Mouse (Mus musculus) kidney, postnatal 0 days (tissue): ENCODE data around the gene Tyr. TPM values are rescaled to one million over a fixed set of nuclear protein-coding genes. Genes with fewer than 3 reads are reported as not detected.

Experiments used
- ATAC-seq: fragments of 200-750 bp; cut with Nextera tagmentation; replicated peaks from 2 replicates; pipeline ENCODE4 v1.8.0; 2017; ENCODE audit warnings: low read depth, moderate number of reproducible peaks, moderate TSS enrichment, moderate library complexity; ENCODE audit not compliant: low FRiP score
- DNase-seq: peaks from one replicate; pipeline ENCODE4 v3.0.0-alpha.2; 2016; ENCODE audit warnings: low spot score
- H3K27ac ChIP-seq: fragments of 300-500 bp; sonication (generic); 2 replicates; pipeline ENCODE4 v1.5.1; 2014; ENCODE audit warnings: mild to moderate bottlenecking
- H3K27me3 ChIP-seq: fragments of 300-500 bp; sonication (generic); 2 replicates; pipeline ENCODE4 v1.6.1; 2014; ENCODE audit warnings: low read length, mixed read lengths; ENCODE audit not compliant: insufficient read depth
- H3K36me3 ChIP-seq: fragments of 300-500 bp; sonication (generic); 2 replicates; pipeline ENCODE4 v1.6.1; 2014; ENCODE audit warnings: low read length, mixed read lengths; ENCODE audit not compliant: insufficient read depth
- H3K4me1 ChIP-seq: fragments of 300-500 bp; sonication (generic); replicated peaks from 2 replicates; pipeline ENCODE4 v1.6.1; 2014; ENCODE audit warnings: antibody characterized with exemption, low read length, mixed read lengths; ENCODE audit not compliant: insufficient read depth
- H3K4me2 ChIP-seq: fragments of 300-500 bp; sonication (generic); 2 replicates; pipeline ENCODE4 v1.6.1; 2014; ENCODE audit warnings: mild to moderate bottlenecking, low read length, moderate library complexity, mixed read lengths
- H3K4me3 ChIP-seq: fragments of 300-500 bp; sonication (generic); replicated peaks from 2 replicates; pipeline ENCODE4 v1.5.1; 2014; ENCODE audit warnings: low read depth, low read length
- H3K9ac ChIP-seq: fragments of 300-500 bp; sonication (generic); 2 replicates; pipeline ENCODE4 v1.6.1; 2014; ENCODE audit warnings: low read depth, low read length
- H3K9me3 ChIP-seq: fragments of 300-500 bp; sonication (generic); replicated peaks from 2 replicates; pipeline ENCODE4 v1.6.1; 2016; ENCODE audit warnings: low read length, inconsistent platforms, mixed read lengths
- CTCF ChIP-seq: IDR thresholded peaks from 2 replicates; pipeline ENCODE4 v1.5.1; 2016; ENCODE audit warnings: antibody characterized with exemption, low read depth, mild to moderate bottlenecking, moderate library complexity
- WGBS: fragments of 180-500 bp; shearing (Covaris S2); extraction: QIAGEN DNeasy Blood & Tissue Kit; methylation state at CpG from one replicate; pipeline ENCODE4 v1.1.7; 2014; 5-methylcytosine and 5-hydroxymethylcytosine counted together
- polyA plus RNA-seq: library from polyadenylated mRNA; unstranded; fragments of >200 nt; fragmentation: Nextera tagmentation; extraction: Ambion mirVana; gene quantifications from 2 replicates; pipeline ENCODE4 v1.2.1, GENCODE M21; 2015

Tyr gene
- polyA plus RNA-seq, 1 experiment from 2014 or later: not detected

DNA sequence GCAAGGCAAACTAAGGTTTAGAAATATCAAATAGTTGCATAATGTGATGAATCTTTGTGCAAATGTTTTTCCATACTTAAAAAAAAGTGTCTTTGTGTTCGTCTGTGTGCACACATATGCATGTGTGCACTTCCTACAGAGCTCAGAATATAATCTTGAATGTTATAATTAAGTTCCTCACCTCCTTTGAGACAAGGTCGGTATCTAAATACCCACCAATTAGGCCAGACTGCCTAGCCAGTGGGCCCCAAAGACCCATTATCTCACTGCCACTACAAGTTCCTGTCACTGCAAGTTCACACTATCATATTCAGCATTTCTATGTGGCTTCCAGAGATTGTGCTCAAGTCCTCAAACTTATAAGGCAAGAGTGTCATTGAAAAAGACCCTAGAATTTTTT is 118.4 kb downstream of the Tyr start:
- Histone ChIP-seq H3K27me3 (no peaks in the 10 kb centered on the region), H3K4me3 (no peak overlapping the region), H3K27ac (no peak overlapping the region), H3K36me3 (no peaks in the 10 kb centered on the region), H3K4me1 (no peaks in the 10 kb centered on the region), H3K9ac (no peak overlapping the region), H3K4me2 (no peak overlapping the region), H3K9me3 (no peaks in the 10 kb centered on the region)
- 71% methylated on average over 2 of the region's 2 CpGs for WGBS
- ATAC-seq (no peak), DNase-seq (no peak)
- no peak for TF ChIP-seq CTCF

Other genes starting within 250 kb of the Tyr start
- gene Nox4, start 247.4 kb downstream of the Tyr start, polyA plus RNA-seq: 9.8 and 13.1 TPM in 2 replicates
- not detected in 2 replicates for gene Grm5, start 90.7 kb upstream of the Tyr start, polyA plus RNA-seq